Mouse (Mus musculus): Measurements from ENCODE around the gene Zan. TPM values are rescaled to one million over a fixed set of nuclear protein-coding genes. Genes with fewer than 3 reads are reported as not detected.
A peak's percentile ranks its signal among the peaks of the same experiment; 100 is the strongest.
"Not testable (repeated sequence)": the region's sequence is repeated elsewhere in the genome, so short reads cannot be mapped to it uniquely, and the experiment has no call there.

Zan gene
- polyA plus RNA-seq, 1 experiment from 2014 or later = 0.11 TPM

DNA sequence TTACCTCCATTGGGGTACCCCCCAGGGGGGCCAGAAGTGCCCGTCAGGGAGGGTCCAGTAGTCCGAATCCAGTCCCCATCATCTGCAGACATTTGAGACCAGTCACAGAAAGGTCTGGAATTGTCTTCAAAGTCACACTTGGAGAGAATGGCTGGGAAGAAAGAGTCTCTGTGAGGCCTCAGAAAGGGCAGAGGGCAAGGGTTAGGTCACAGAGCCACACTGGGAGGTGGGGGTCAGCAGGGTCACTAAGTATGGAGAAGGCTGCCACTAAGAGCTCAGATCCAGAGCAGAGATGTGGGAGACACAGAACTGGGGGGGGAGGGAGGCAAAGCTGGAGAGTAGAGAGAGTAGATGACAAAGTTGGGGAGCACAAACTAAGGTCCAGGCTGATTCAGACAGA, 2.5 kb downstream of the Zan start:
- Histone ChIP-seq H3K27me3 (ENCODE audit: insufficient read depth, low read length) (no peaks in the 10 kb centered on the region), H3K36me3 (ENCODE audit: insufficient read depth, low read length) (no peaks in the 10 kb centered on the region), H3K4me2 (replicated peaks; ENCODE audit: low read depth, low read length) (no peak overlapping the region), H3K4me1 (ENCODE audit: insufficient read depth, low read length) (no peaks in the 10 kb centered on the region), H3K9ac (replicated peaks; ENCODE audit: low read length) (no peak overlapping the region), H3K9me3 (ENCODE audit: low read length) (no peaks in the 10 kb centered on the region), H3K27ac (ENCODE audit: low read length) (no peak overlapping the region), H3K4me3 (ENCODE audit: low read length) (no peak overlapping the region)
- ATAC-seq (ENCODE audit: low FRiP score, low TSS enrichment) = no peak
- WGBS = 44% methylated on average over 2 of the region's 2 CpGs

GRCm38 (mm10) chr5:137472252-137472904, 4.5 kb downstream of the Zan start:
- no peaks in the 10 kb centered on the region for H3K27me3 ChIP-seq (ENCODE audit: insufficient read depth, low read length)
- no peak overlapping the region for H3K27ac ChIP-seq (ENCODE audit: low read length)
- H3K36me3 ChIP-seq (ENCODE audit: insufficient read depth, low read length) = no peaks in the 10 kb centered on the region
- no peaks in the 10 kb centered on the region for H3K4me1 ChIP-seq (ENCODE audit: insufficient read depth, low read length)
- ATAC-seq (ENCODE audit: low FRiP score, low TSS enrichment) = no peak
- H3K9me3 ChIP-seq (ENCODE audit: low read length) = no peaks in the 10 kb centered on the region
- no peak overlapping the region for H3K4me3 ChIP-seq (ENCODE audit: low read length)
- H3K9ac ChIP-seq (replicated peaks; ENCODE audit: low read length) = no peak overlapping the region
- H3K4me2 ChIP-seq (replicated peaks; ENCODE audit: low read depth, low read length) = no peak overlapping the region
- WGBS = 65% methylated on average over 5 of the region's 5 CpGs

GRCm38 (mm10) chr5:137466946-137467345, 9.9 kb downstream of the Zan start:
- H3K27me3 ChIP-seq (ENCODE audit: insufficient read depth, low read length) = no peaks in the 10 kb centered on the region
- H3K36me3 ChIP-seq (ENCODE audit: insufficient read depth, low read length) = no peaks in the 10 kb centered on the region
- 91% methylated on average over 6 of the region's 6 CpGs for WGBS
- no peak overlapping the region for H3K4me2 ChIP-seq (replicated peaks; ENCODE audit: low read depth, low read length)
- no peaks in the 10 kb centered on the region for H3K9me3 ChIP-seq (ENCODE audit: low read length)
- no peak overlapping the region for H3K27ac ChIP-seq (ENCODE audit: low read length)
- H3K4me3 ChIP-seq (ENCODE audit: low read length) = no peak overlapping the region
- no peak overlapping the region for H3K9ac ChIP-seq (replicated peaks; ENCODE audit: low read length)
- no peak for ATAC-seq (ENCODE audit: low FRiP score, low TSS enrichment)
- no peaks in the 10 kb centered on the region for H3K4me1 ChIP-seq (ENCODE audit: insufficient read depth, low read length)

DNA sequence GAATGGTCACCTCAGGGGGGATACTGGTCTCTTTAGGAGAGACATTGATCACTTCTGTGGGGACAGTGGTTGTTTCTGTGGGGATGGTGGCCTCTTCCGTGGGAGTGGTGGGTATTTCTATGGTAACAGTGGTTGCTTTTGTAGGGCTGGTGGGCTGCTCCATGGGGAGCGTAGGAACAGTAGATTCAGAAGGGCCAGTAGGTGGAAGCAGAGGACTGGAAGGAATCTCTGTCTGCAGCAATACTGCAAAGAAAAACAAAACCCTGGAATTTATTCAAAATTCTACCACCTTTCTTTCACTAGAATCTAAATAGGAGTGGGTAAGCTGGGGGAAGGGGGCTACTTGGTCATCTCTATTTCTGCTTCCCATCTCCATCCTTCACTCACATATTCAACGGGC, 11.8 kb downstream of the Zan start:
- 39% methylated on average over 3 of the region's 3 CpGs for WGBS
- ATAC-seq (ENCODE audit: low FRiP score, low TSS enrichment) = no peak
- Histone ChIP-seq H3K4me3 (ENCODE audit: low read length) (no peak overlapping the region), H3K27me3 (ENCODE audit: insufficient read depth, low read length) (no peaks in the 10 kb centered on the region), H3K4me2 (replicated peaks; ENCODE audit: low read depth, low read length) (no peak overlapping the region), H3K9ac (replicated peaks; ENCODE audit: low read length) (no peak overlapping the region), H3K36me3 (ENCODE audit: insufficient read depth, low read length) (no peaks in the 10 kb centered on the region), H3K27ac (ENCODE audit: low read length) (no peak overlapping the region), H3K9me3 (ENCODE audit: low read length) (no peaks in the 10 kb centered on the region), H3K4me1 (ENCODE audit: insufficient read depth, low read length) (no peaks in the 10 kb centered on the region)

DNA sequence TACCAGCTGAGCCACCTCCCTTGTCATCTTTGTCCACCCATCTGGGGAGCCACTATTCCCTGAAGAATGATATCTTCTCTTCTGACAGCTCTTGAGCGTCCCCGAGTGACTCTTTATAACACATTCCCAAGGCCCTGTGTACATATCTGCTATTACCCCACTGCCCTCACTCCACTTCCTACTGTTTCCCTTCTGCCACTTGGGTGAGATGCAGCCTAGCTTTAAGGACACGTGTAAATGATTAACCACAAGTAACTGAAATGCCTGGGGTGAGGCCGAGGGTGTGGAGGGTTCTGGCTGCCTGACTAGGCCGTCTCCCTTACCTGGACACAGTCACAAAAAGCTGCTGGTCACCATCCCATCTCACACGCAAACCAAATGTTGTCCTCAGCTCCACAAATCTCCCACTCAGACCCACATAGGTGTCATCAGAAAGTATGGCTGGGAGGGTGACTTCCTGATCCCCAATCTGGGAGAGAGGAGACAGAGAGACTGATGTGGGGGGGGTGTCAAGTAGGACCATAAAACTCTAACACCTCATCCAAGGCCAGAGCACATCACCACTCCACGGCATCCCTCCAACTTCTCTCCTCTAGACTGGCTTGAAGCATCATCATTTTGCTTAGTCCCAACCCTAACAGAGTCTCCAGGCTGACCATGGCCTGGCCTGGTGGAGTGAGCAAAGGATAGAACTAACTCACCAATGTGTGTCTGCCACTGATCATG, 20.8 kb downstream of the Zan start:
- WGBS = 36% methylated on average over 7 of the region's 7 CpGs

DNA sequence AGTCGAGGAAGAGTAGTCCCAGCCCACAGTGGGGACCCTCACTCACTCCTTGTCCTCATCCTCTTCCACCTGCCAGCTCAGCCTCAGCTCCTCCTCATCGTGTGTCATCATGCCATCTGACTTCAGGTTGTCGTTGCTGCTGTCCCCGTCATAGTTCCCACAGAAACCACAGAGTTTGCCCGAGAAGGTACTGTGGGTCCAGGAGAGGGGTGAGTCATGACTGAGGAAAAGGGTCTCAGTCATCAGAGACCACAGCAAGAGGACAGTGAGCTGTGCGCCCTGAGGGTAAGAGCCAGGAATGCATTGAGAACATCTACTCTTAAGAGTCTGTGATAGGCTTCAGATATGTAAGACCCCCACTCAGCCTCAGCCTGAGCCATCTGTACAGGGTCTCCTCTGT, 21.7 kb downstream of the Zan start:
- Histone ChIP-seq H3K4me2 (replicated peaks; ENCODE audit: low read depth, low read length) (no peak overlapping the region), H3K4me3 (ENCODE audit: low read length) (no peak overlapping the region), H3K27ac (ENCODE audit: low read length) (no peak overlapping the region), H3K4me1 (ENCODE audit: insufficient read depth, low read length) (no peaks in the 10 kb centered on the region), H3K27me3 (ENCODE audit: insufficient read depth, low read length) (no peaks in the 10 kb centered on the region), H3K9me3 (ENCODE audit: low read length) (no peaks in the 10 kb centered on the region), H3K9ac (replicated peaks; ENCODE audit: low read length) (no peak overlapping the region), H3K36me3 (ENCODE audit: insufficient read depth, low read length) (no peaks in the 10 kb centered on the region)
- 79% methylated on average over 6 of the region's 6 CpGs for WGBS
- ATAC-seq (ENCODE audit: low FRiP score, low TSS enrichment) = no peak

More for the DNA sequence above, 20.8 kb downstream of the Zan start:
- no peaks in the 10 kb centered on the region for H3K4me1 ChIP-seq (ENCODE audit: insufficient read depth, low read length)
- 0 out of 2 replicates have a peak overlapping the region, but pooled peaks have one; percentile 4 for H3K27ac ChIP-seq (ENCODE audit: low read length)
- no peak overlapping the region for H3K4me2 ChIP-seq (replicated peaks; ENCODE audit: low read depth, low read length)
- no peaks in the 10 kb centered on the region for H3K9me3 ChIP-seq (ENCODE audit: low read length)
- no peaks in the 10 kb centered on the region for H3K36me3 ChIP-seq (ENCODE audit: insufficient read depth, low read length)
- peak; percentile 90 for ATAC-seq (ENCODE audit: low FRiP score, low TSS enrichment)
- no peaks in the 10 kb centered on the region for H3K27me3 ChIP-seq (ENCODE audit: insufficient read depth, low read length)
- H3K4me3 ChIP-seq (ENCODE audit: low read length) = no peak overlapping the region
- no peak overlapping the region for H3K9ac ChIP-seq (replicated peaks; ENCODE audit: low read length)

DNA sequence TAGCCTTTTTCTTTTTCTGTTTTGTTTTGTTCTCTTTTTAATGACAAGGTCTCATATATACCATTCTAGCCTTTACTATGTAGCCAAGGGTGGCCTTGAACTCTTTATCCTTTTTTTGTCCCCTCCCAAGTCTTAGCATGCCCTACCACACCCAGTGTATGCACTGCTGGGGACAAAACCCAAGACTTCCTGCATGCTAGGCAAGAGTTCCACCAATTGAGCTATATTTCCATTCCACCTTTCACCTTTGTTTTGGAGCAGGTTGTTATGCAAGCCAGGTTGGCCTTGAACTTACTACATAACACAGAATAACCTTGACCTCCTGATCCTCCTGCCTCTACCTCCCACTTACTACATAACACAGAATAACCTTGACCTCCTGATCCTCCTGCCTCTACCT, 31.3 kb downstream of the Zan start:
- Histone ChIP-seq H3K27ac (ENCODE audit: low read length) (no peak overlapping the region), H3K4me1 (ENCODE audit: insufficient read depth, low read length) (no peaks in the 10 kb centered on the region)
- no peak for ATAC-seq (ENCODE audit: low FRiP score, low TSS enrichment)

DNA sequence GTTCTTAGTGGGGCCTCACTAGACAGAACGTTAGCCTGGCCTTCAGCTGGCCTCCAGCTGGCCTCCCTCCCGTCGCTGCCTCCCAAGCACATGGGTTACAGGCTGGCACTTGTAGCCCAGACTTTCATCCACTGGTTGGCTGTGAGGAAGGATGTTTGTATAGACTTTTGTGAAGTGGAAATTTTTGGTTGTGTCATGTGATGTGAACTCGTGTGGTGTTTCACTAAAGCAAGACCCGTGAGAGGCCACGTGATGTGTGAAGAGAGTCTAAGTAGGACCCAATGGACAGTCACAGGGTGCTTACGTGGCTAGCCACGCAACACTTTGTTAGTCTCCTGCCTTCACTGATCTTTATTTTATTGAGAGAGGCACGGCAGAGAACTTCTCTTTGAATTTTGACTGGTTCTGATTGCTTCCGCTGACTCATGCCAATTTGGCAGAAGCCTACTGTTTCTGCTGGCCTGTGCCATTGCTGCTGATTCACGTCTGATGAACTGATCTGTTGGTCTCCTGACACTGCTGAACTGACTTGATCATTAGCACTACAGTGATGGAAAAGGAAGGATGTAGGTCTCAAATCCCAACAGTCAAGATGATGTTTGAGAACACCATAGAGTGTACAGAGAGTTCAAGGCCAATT, 36.5 kb downstream of the Zan start:
- Histone ChIP-seq H3K27ac (ENCODE audit: low read length) (no peak overlapping the region), H3K9me3 (ENCODE audit: low read length) (no peaks in the 10 kb centered on the region), H3K4me2 (replicated peaks; ENCODE audit: low read depth, low read length) (no peak overlapping the region), H3K4me3 (ENCODE audit: low read length) (no peak overlapping the region), H3K36me3 (ENCODE audit: insufficient read depth, low read length) (no peaks in the 10 kb centered on the region), H3K4me1 (ENCODE audit: insufficient read depth, low read length) (no peaks in the 10 kb centered on the region), H3K27me3 (ENCODE audit: insufficient read depth, low read length) (no peaks in the 10 kb centered on the region), H3K9ac (replicated peaks; ENCODE audit: low read length) (no peak overlapping the region)
- ATAC-seq (ENCODE audit: low FRiP score, low TSS enrichment) = no peak
- 81% methylated on average over 11 of the region's 11 CpGs for WGBS

More for the DNA sequence above, 31.3 kb downstream of the Zan start:
- Histone ChIP-seq H3K9ac (replicated peaks; ENCODE audit: low read length) (no peak overlapping the region), H3K9me3 (ENCODE audit: low read length) (no peaks in the 10 kb centered on the region), H3K27me3 (ENCODE audit: insufficient read depth, low read length) (no peaks in the 10 kb centered on the region), H3K36me3 (ENCODE audit: insufficient read depth, low read length) (no peaks in the 10 kb centered on the region), H3K4me3 (ENCODE audit: low read length) (no peak overlapping the region), H3K4me2 (replicated peaks; ENCODE audit: low read depth, low read length) (no peak overlapping the region)

DNA sequence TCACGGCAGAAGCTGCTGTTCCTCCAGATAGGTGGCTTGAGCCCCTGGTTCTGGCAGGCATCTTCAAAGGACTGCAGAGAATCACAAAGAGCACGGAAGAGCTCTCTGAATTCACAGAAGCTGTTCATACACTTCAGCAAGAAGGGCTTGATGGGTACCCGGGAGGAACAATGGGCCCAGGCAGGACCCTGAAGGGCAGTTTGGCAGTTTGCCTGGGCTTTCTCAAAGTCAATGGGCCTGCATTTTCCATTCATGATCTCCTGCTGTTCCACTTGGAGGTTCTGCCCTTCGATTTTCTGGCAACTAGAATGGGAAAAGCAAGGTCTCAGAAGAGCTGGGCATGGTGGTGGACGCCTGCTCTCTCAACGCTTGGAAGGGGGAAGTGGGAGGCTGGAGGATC, 43.0 kb downstream of the Zan start:
- Histone ChIP-seq H3K4me1 (ENCODE audit: insufficient read depth, low read length) (no peaks in the 10 kb centered on the region), H3K4me2 (replicated peaks; ENCODE audit: low read depth, low read length) (no peak overlapping the region), H3K9ac (replicated peaks; ENCODE audit: low read length) (no peak overlapping the region), H3K9me3 (ENCODE audit: low read length) (no peaks in the 10 kb centered on the region), H3K4me3 (ENCODE audit: low read length) (no peak overlapping the region), H3K27ac (ENCODE audit: low read length) (no peak overlapping the region), H3K36me3 (ENCODE audit: insufficient read depth, low read length) (no peaks in the 10 kb centered on the region), H3K27me3 (ENCODE audit: insufficient read depth, low read length) (no peaks in the 10 kb centered on the region)
- ATAC-seq (ENCODE audit: low FRiP score, low TSS enrichment) = no peak
- WGBS = 61% methylated on average over 6 of the region's 6 CpGs

DNA sequence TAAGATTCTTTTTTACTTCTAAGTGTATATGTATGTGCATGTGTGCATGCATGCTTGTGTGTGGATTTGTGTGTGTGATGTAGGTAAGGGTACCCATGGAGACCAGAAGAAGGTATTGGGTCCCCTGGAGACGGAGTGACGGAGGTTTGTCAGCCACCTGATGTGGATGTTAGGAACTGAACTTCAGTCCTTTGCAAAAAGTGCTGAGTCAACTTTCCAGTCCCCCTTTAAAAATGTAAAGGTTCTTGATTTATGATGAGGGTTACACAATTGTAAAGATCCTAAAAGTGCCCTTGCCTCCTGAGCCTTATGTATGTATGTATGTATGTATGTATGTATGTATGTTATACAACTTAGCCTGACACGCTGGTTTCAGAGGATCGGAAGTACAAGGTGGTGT, 46.5 kb downstream of the Zan start:
- ATAC-seq (ENCODE audit: low FRiP score, low TSS enrichment); H3K9me3 ChIP-seq (ENCODE audit: low read length); H3K27ac ChIP-seq (ENCODE audit: low read length); H3K27me3 ChIP-seq (ENCODE audit: insufficient read depth, low read length); H3K4me2 ChIP-seq (replicated peaks; ENCODE audit: low read depth, low read length); H3K4me3 ChIP-seq (ENCODE audit: low read length); H3K9ac ChIP-seq (replicated peaks; ENCODE audit: low read length); H3K36me3 ChIP-seq (ENCODE audit: insufficient read depth, low read length); H3K4me1 ChIP-seq (ENCODE audit: insufficient read depth, low read length): not testable (repeated sequence)
- 83% methylated on average over 4 of the region's 4 CpGs for WGBS

Measured in kidney, embryonic 16.5 days (tissue).